In genomic region chr1:133201499-133201898, GRCm38 (mm10) we compare ENCODE assay signal across 9 mouse cellular contexts. TPM values are rescaled to one million over a fixed set of nuclear protein-coding genes. Genes with fewer than 3 reads are reported as not detected.
DNase-seq lines count a peak whose midpoint lies in the region; ATAC-seq lines count a peak whose summit lies in the region.
"Had no signal": no experiment of that assay in that cellular context is flagged by ENCODE, and none has a peak within 500 bp of the region (broad histone marks: within the 10 kb centered on the region; RNA-seq: fewer than 3 reads in every experiment).

No protein-coding gene starts in this region.

- 26% methylated on average over 4 of the region's 4 CpGs for WGBS in kidney, embryonic 14.5 days
- WGBS in kidney, embryonic 16.5 days = 25% methylated on average over 4 of the region's 4 CpGs
- 40% methylated on average over 4 of the region's 4 CpGs for WGBS in embryonic facial prominence, embryonic 10.5 days
- WGBS in heart, embryonic 12.5 days = 23% methylated on average over 4 of the region's 4 CpGs

- no peaks in the 10 kb centered on the region for H3K27me3 ChIP-seq in kidney, embryonic 14.5 days (ENCODE audit: control insufficient read depth, insufficient read depth, low read length)
- no peaks in the 10 kb centered on the region; the same call in 1 of the 2 replicates for H3K27me3 ChIP-seq in kidney, embryonic 16.5 days (ENCODE audit: insufficient read depth, low read length)
- peaks cover 36% of the 10 kb centered on the region for H3K27me3 ChIP-seq in embryonic facial prominence, embryonic 10.5 days (replicated peaks; ENCODE audit: low read depth, poor library complexity, severe bottlenecking)
- H3K27me3 ChIP-seq in heart, embryonic 12.5 days (replicated peaks) = 0 out of 2 replicates have a peak, but pooled peaks cover 4% of the 10 kb centered on the region

- peak; percentile 18; the same call in 1 of the 2 replicates for ATAC-seq in kidney, embryonic 14.5 days (ENCODE audit: low FRiP score, low TSS enrichment)
- ATAC-seq in kidney, embryonic 16.5 days (ENCODE audit: low FRiP score, low TSS enrichment) = no peak
- ATAC-seq in heart, embryonic 12.5 days (ENCODE audit: insufficient number of reproducible peaks, low FRiP score) = peak; percentile 80

- H3K9ac ChIP-seq in kidney, embryonic 14.5 days (ENCODE audit: low read depth, low read length) = no peak overlapping the region
- H3K9ac ChIP-seq in kidney, embryonic 16.5 days (replicated peaks; ENCODE audit: low read length) = no peak overlapping the region
- no peak overlapping the region for H3K9ac ChIP-seq in heart, embryonic 12.5 days
- H3K9ac ChIP-seq: liver, embryonic 14.5 days had no signal

- no peaks in the 10 kb centered on the region for H3K36me3 ChIP-seq in kidney, embryonic 14.5 days (ENCODE audit: control insufficient read depth, insufficient read depth, low read length)
- no peaks in the 10 kb centered on the region for H3K36me3 ChIP-seq in kidney, embryonic 16.5 days (ENCODE audit: insufficient read depth, low read length)
- no peaks in the 10 kb centered on the region for H3K36me3 ChIP-seq in embryonic facial prominence, embryonic 10.5 days (replicated peaks)
- no peaks in the 10 kb centered on the region for H3K36me3 ChIP-seq in heart, embryonic 12.5 days

- no peak overlapping the region for H3K27ac ChIP-seq in kidney, embryonic 14.5 days (ENCODE audit: low read depth, low read length)
- H3K27ac ChIP-seq in kidney, embryonic 16.5 days (ENCODE audit: low read length) = no peak overlapping the region
- H3K27ac ChIP-seq in embryonic facial prominence, embryonic 10.5 days (replicated peaks) = 0 out of 2 replicates have a peak overlapping the region, but pooled peaks have one; percentile 1
- H3K27ac ChIP-seq in heart, embryonic 12.5 days (ENCODE audit: poor library complexity, severe bottlenecking) = no peak overlapping the region
- H3K27ac ChIP-seq: liver, embryonic 14.5 days had no signal

- no peaks in the 10 kb centered on the region for H3K4me1 ChIP-seq in kidney, embryonic 14.5 days (ENCODE audit: control insufficient read depth, insufficient read depth, low read length)
- H3K4me1 ChIP-seq in kidney, embryonic 16.5 days (ENCODE audit: insufficient read depth, low read length) = peaks cover 28% of the 10 kb centered on the region
- peaks cover 35% of the 10 kb centered on the region for H3K4me1 ChIP-seq in embryonic facial prominence, embryonic 10.5 days
- peaks cover 37% of the 10 kb centered on the region for H3K4me1 ChIP-seq in heart, embryonic 12.5 days (replicated peaks)

- H3K4me3 ChIP-seq in kidney, embryonic 14.5 days (ENCODE audit: low read length) = no peak overlapping the region
- no peak overlapping the region for H3K4me3 ChIP-seq in kidney, embryonic 16.5 days (ENCODE audit: low read length)
- H3K4me3 ChIP-seq in embryonic facial prominence, embryonic 10.5 days = no peak overlapping the region
- no peak overlapping the region for H3K4me3 ChIP-seq in heart, embryonic 12.5 days

- DNase-seq in embryonic facial prominence, embryonic 10.5 days (ENCODE audit: low spot score) = peak; percentile 41
- DNase-seq in lung, postnatal 10 days = peak; percentile 76
- no peak for DNase-seq in ovary, postnatal 10 days (ENCODE audit: low spot score)
- no peak for DNase-seq in cerebellum, adult 11-12 months
- DNase-seq in testis, postnatal 10 days (ENCODE audit: low spot score) = no peak

- no peaks in the 10 kb centered on the region for H3K9me3 ChIP-seq in kidney, embryonic 14.5 days (ENCODE audit: control insufficient read depth, low read length)
- no peaks in the 10 kb centered on the region for H3K9me3 ChIP-seq in kidney, embryonic 16.5 days (ENCODE audit: low read length)
- H3K9me3 ChIP-seq in embryonic facial prominence, embryonic 10.5 days = no peaks in the 10 kb centered on the region
- no peaks in the 10 kb centered on the region for H3K9me3 ChIP-seq in heart, embryonic 12.5 days (replicated peaks)

- no peak overlapping the region for H3K4me2 ChIP-seq in kidney, embryonic 14.5 days (replicated peaks; ENCODE audit: low read depth, low read length)
- no peak overlapping the region for H3K4me2 ChIP-seq in kidney, embryonic 16.5 days (replicated peaks; ENCODE audit: low read depth, low read length)
- no peak overlapping the region for H3K4me2 ChIP-seq in heart, embryonic 12.5 days

RNA-seq across cellular contexts. Expression of gene Plekha6, which starts 37.5 kb away (rescaled TPM):
- 3.3 and 6.1 TPM in 2 replicates for polyA plus RNA-seq in kidney, embryonic 14.5 days (2014; fragmentation: Nextera tagmentation; extraction: Ambion mirVana)
- 8.5 and 9.7 TPM in 2 replicates for polyA plus RNA-seq in kidney, embryonic 16.5 days (2015; fragmentation: Nextera tagmentation; extraction: Ambion mirVana)
- polyA plus RNA-seq in embryonic facial prominence, embryonic 10.5 days (2016; fragmentation: Nextera tagmentation; extraction: Ambion mirVana) = 3.4 and 3.7 TPM in 2 replicates
- polyA plus RNA-seq in heart, embryonic 12.5 days (2016; fragmentation: Nextera tagmentation; extraction: Ambion mirVana) = 18.7 and 19.4 TPM in 2 replicates

Comparison
In these comparisons a context has a peak if more than half of its experiments do, and no peak if none do; other contexts are left out.
1. DNase-seq: peak in embryonic facial prominence, embryonic 10.5 days (single experiment) and lung, postnatal 10 days (single experiment); none in ovary, postnatal 10 days (single experiment), cerebellum, adult 11-12 months (single experiment) and testis, postnatal 10 days (single experiment).